Mouse (Mus musculus) forebrain, embryonic 14.5 days (tissue): Measurements from ENCODE around the gene Bcas3. TPM values are rescaled to one million over a fixed set of nuclear protein-coding genes. Genes with fewer than 3 reads are reported as not detected.

Source experiments
- ATAC-seq: fragments of 200-750 bp; cut with Nextera tagmentation; 2 replicates; pipeline ENCODE4 v1.8.0; 2017; ENCODE audit warnings: mild to moderate bottlenecking, moderate library complexity
- DNase-seq: peaks from one replicate; pipeline ENCODE4 v3.0.0-alpha.2; 2015; ENCODE audit warnings: low spot score
- H3K27ac ChIP-seq: fragments of 300-500 bp; sonication (generic); 2 replicates; pipeline ENCODE4 v1.5.1; 2014; ENCODE audit warnings: low read depth, mild to moderate bottlenecking, control low read depth, low read length, moderate library complexity
- H3K27me3 ChIP-seq: fragments of 300-500 bp; sonication (generic); replicated peaks from 2 replicates; pipeline ENCODE4 v1.6.1; 2014; ENCODE audit warnings: low read length, control low read depth, mixed read lengths; ENCODE audit not compliant: control insufficient read depth, insufficient read depth
- H3K36me3 ChIP-seq: fragments of 300-500 bp; sonication (generic); 2 replicates; pipeline ENCODE4 v1.6.1; 2014; ENCODE audit warnings: low read length, control low read depth; ENCODE audit not compliant: control insufficient read depth, insufficient read depth
- H3K4me1 ChIP-seq: fragments of 300-500 bp; sonication (generic); 2 replicates; pipeline ENCODE4 v1.6.1; 2014; ENCODE audit warnings: antibody characterized with exemption, low read length, control low read depth; ENCODE audit not compliant: control insufficient read depth, insufficient read depth
- H3K4me2 ChIP-seq: fragments of 300-500 bp; sonication (generic); 2 replicates; pipeline ENCODE4 v1.6.1; 2014; ENCODE audit warnings: mild to moderate bottlenecking, control low read depth, low read length
- H3K4me3 ChIP-seq: fragments of 300-500 bp; sonication (generic); 2 replicates; pipeline ENCODE4 v1.5.1; 2014; ENCODE audit warnings: low read depth, low read length, control low read depth
- H3K9ac ChIP-seq: fragments of 300-500 bp; sonication (generic); 2 replicates; pipeline ENCODE4 v1.6.1; 2014; ENCODE audit warnings: mild to moderate bottlenecking, low read length, control low read depth, moderate library complexity
- H3K9me3 ChIP-seq: fragments of 300-500 bp; sonication (generic); replicated peaks from 2 replicates; pipeline ENCODE4 v1.6.1; 2016; ENCODE audit warnings: low read length, control low read depth, mixed read lengths; ENCODE audit not compliant: control insufficient read depth
- WGBS: fragments of 180-500 bp; shearing (Covaris S2); extraction: QIAGEN DNeasy Blood & Tissue Kit; methylation state at CpG from one replicate; pipeline ENCODE4 v1.1.7; 2014; 5-methylcytosine and 5-hydroxymethylcytosine counted together
- polyA plus RNA-seq: library from polyadenylated mRNA; unstranded; fragments of >200 nt; fragmentation: Nextera tagmentation; extraction: Ambion mirVana; gene quantifications from 2 replicates; pipeline ENCODE4 v1.2.1, GENCODE M21; 2014

The Bcas3 gene
- polyA plus RNA-seq, 1 experiment from 2014 or later: 27.5 TPM

- ATAC-seq (no peak), DNase-seq (no peak)
- H3K4me3 ChIP-seq: no peak overlapping the region
- H3K4me1 ChIP-seq: 0 out of 2 replicates have a peak, but pooled peaks cover 3% of the 10 kb centered on the region
- H3K9me3 ChIP-seq: no peaks in the 10 kb centered on the region
- no peak overlapping the region for H3K9ac ChIP-seq
- no peaks in the 10 kb centered on the region for H3K27me3 ChIP-seq
- 65% methylated on average over 12 of the region's 12 CpGs for WGBS
- no peaks in the 10 kb centered on the region for H3K36me3 ChIP-seq
- H3K4me2 ChIP-seq: no peak overlapping the region
- no peak overlapping the region for H3K27ac ChIP-seq
These were observed 285.9 kb downstream of the Bcas3 start for GRCm38 (mm10) chr11:85638696-85639495.

- Histone ChIP-seq H3K27ac (no peak overlapping the region), H3K4me2 (no peak overlapping the region; the same call in 1 of the 2 replicates), H3K9me3 (no peaks in the 10 kb centered on the region), H3K27me3 (no peaks in the 10 kb centered on the region), H3K4me3 (no peak overlapping the region), H3K9ac (peak overlapping the region; percentile 6; the same call in 1 of the 2 replicates), H3K36me3 (no peaks in the 10 kb centered on the region), H3K4me1 (0 out of 2 replicates have a peak, but pooled peaks cover 3% of the 10 kb centered on the region)
- WGBS: 27% methylated on average over 5 of the region's 5 CpGs
- DNase-seq: peak; percentile 50
- peak; percentile 65; the same call in 1 of the 2 replicates for ATAC-seq
These were observed 287.7 kb downstream of the Bcas3 start for GRCm38 (mm10) chr11:85640659-85641058.

- WGBS: 70% methylated on average over 4 of the region's 4 CpGs
- no peak overlapping the region for H3K4me2 ChIP-seq
These were observed 288.5 kb downstream of the Bcas3 start for GRCm38 (mm10) chr11:85641486-85641885.

GRCm38 (mm10) chr11:85642591-85642990, 289.6 kb downstream of the Bcas3 start:
- Histone ChIP-seq H3K9ac (no peak overlapping the region), H3K4me3 (no peak overlapping the region), H3K27ac (no peak overlapping the region), H3K4me1 (0 out of 2 replicates have a peak, but pooled peaks cover 3% of the 10 kb centered on the region), H3K9me3 (no peaks in the 10 kb centered on the region), H3K36me3 (no peaks in the 10 kb centered on the region), H3K27me3 (no peaks in the 10 kb centered on the region), H3K4me2 (no peak overlapping the region)
- DNase-seq: no peak
- ATAC-seq: no peak
- 69% methylated on average over 6 of the region's 6 CpGs for WGBS

More at GRCm38 (mm10) chr11:85641486-85641885, 288.5 kb downstream of the Bcas3 start:
- Histone ChIP-seq H3K36me3 (no peaks in the 10 kb centered on the region), H3K4me1 (0 out of 2 replicates have a peak, but pooled peaks cover 3% of the 10 kb centered on the region), H3K9me3 (no peaks in the 10 kb centered on the region), H3K9ac (no peak overlapping the region), H3K4me3 (no peak overlapping the region), H3K27me3 (no peaks in the 10 kb centered on the region), H3K27ac (no peak overlapping the region)
- ATAC-seq: no peak
- DNase-seq: no peak

- Histone ChIP-seq H3K9ac (no peak overlapping the region), H3K4me1 (0 out of 2 replicates have a peak, but pooled peaks cover 3% of the 10 kb centered on the region), H3K27ac (no peak overlapping the region), H3K9me3 (no peaks in the 10 kb centered on the region), H3K4me2 (no peak overlapping the region), H3K36me3 (no peaks in the 10 kb centered on the region), H3K27me3 (no peaks in the 10 kb centered on the region), H3K4me3 (no peak overlapping the region)
- ATAC-seq (no peak), DNase-seq (no peak)
- 88% methylated on average over 4 of the region's 4 CpGs for WGBS
These were observed 290.1 kb downstream of the Bcas3 start for GRCm38 (mm10) chr11:85643025-85643424.

- no peak for ATAC-seq
- 70% methylated on average over 10 of the region's 10 CpGs for WGBS
- no peak overlapping the region for H3K4me3 ChIP-seq
- H3K27me3 ChIP-seq: no peaks in the 10 kb centered on the region
- no peak overlapping the region for H3K4me2 ChIP-seq
- 0 out of 2 replicates have a peak, but pooled peaks cover 3% of the 10 kb centered on the region for H3K4me1 ChIP-seq
- DNase-seq: no peak
- H3K9ac ChIP-seq: no peak overlapping the region
- no peak overlapping the region for H3K27ac ChIP-seq
- H3K9me3 ChIP-seq: no peaks in the 10 kb centered on the region
- no peaks in the 10 kb centered on the region for H3K36me3 ChIP-seq
These were observed 290.6 kb downstream of the Bcas3 start for GRCm38 (mm10) chr11:85643479-85644000.

GRCm38 (mm10) chr11:85644027-85644747, 291.2 kb downstream of the Bcas3 start:
- ATAC-seq (no peak), DNase-seq (no peak)
- whole genome bisulfite sequencing: 79% methylated on average over 12 of the region's 12 CpGs
- Histone ChIP-seq H3K36me3 (no peaks in the 10 kb centered on the region), H3K9me3 (no peaks in the 10 kb centered on the region), H3K27ac (no peak overlapping the region), H3K4me1 (0 out of 2 replicates have a peak, but pooled peaks cover 3% of the 10 kb centered on the region), H3K9ac (no peak overlapping the region), H3K4me3 (no peak overlapping the region), H3K4me2 (no peak overlapping the region), H3K27me3 (no peaks in the 10 kb centered on the region)

GRCm38 (mm10) chr11:85644748-85645060, 291.7 kb downstream of the Bcas3 start:
- no peak overlapping the region for H3K4me3 ChIP-seq
- ATAC-seq (no peak), DNase-seq (no peak)
- no peak overlapping the region for H3K9ac ChIP-seq
- H3K27me3 ChIP-seq: no peaks in the 10 kb centered on the region
- no peak overlapping the region for H3K27ac ChIP-seq
- no peaks in the 10 kb centered on the region for H3K36me3 ChIP-seq
- WGBS: 92% methylated on average over 6 of the region's 6 CpGs
- H3K9me3 ChIP-seq: no peaks in the 10 kb centered on the region
- 0 out of 2 replicates have a peak, but pooled peaks cover 3% of the 10 kb centered on the region for H3K4me1 ChIP-seq
- H3K4me2 ChIP-seq: no peak overlapping the region
